Mouse (Mus musculus) embryonic facial prominence, embryonic 11.5 days (tissue): ENCODE measurements around the gene Zfp36l3. TPM values are rescaled to one million over a fixed set of nuclear protein-coding genes. Genes with fewer than 3 reads are reported as not detected.

Experiments
- polyA plus RNA-seq: library from polyadenylated mRNA; unstranded; fragments of >200 nt; fragmentation: Nextera tagmentation; extraction: Ambion mirVana; gene quantifications from 2 replicates; pipeline ENCODE4 v1.2.1, GENCODE M21; 2014

The Zfp36l3 gene
- polyA plus RNA-seq, 1 experiment from 2014 or later: not detected

Other genes with a start within 250 kb of the Zfp36l3 start
- 21.3 and 27.6 TPM in 2 replicates for gene Rtl8c, start 168.4 kb downstream of the Zfp36l3 start, polyA plus RNA-seq
- gene Gm14597, start 167.4 kb downstream of the Zfp36l3 start, polyA plus RNA-seq: not detected in 2 replicates
- gene Rtl8a, start 132.7 kb downstream of the Zfp36l3 start, polyA plus RNA-seq: 49.5 and 64.0 TPM in 2 replicates
- gene Rtl8b, start 106.0 kb downstream of the Zfp36l3 start, polyA plus RNA-seq: 54.2 and 57.5 TPM in 2 replicates
- gene 4930502E18Rik, start 51.6 kb downstream of the Zfp36l3 start, polyA plus RNA-seq: 0.24 and 0.43 TPM in 2 replicates
- 0.28 TPM in 1 of 2 replicates, not detected in the other for gene 1700013H16Rik, start 18.6 kb downstream of the Zfp36l3 start, polyA plus RNA-seq
- gene Xlr, start 21.3 kb upstream of the Zfp36l3 start, polyA plus RNA-seq: 1.1 and 1.5 TPM in 2 replicates